Mouse (Mus musculus): ENCODE data around the gene Rhpn2.

The Rhpn2 gene

GRCm38 (mm10) chr7:35347918-35348700, 14.1 kb downstream of the Rhpn2 start:
- DNase-seq (ENCODE audit: low spot score in 2 of 2): no peak

GRCm38 (mm10) chr7:35349022-35349421, 15.1 kb downstream of the Rhpn2 start:
- no peak for DNase-seq (ENCODE audit: low spot score in 2 of 2)

GRCm38 (mm10) chr7:35349886-35350684, 16.1 kb downstream of the Rhpn2 start:
- DNase-seq (ENCODE audit: low spot score in 2 of 2): no peak

GRCm38 (mm10) chr7:35351155-35351554, 17.2 kb downstream of the Rhpn2 start:
- DNase-seq (ENCODE audit: low spot score in 2 of 2): no peak

GRCm38 (mm10) chr7:35353306-35353705, 19.3 kb downstream of the Rhpn2 start:
- DNase-seq (ENCODE audit: low spot score in 2 of 2): no peak

- DNase-seq (ENCODE audit: low spot score in 2 of 2): no peak
Observed at GRCm38 (mm10) chr7:35355303-35355872, 21.4 kb downstream of the Rhpn2 start.

GRCm38 (mm10) chr7:35357621-35358020, 23.7 kb downstream of the Rhpn2 start:
- DNase-seq (ENCODE audit: low spot score in 2 of 2): no peak

- DNase-seq (ENCODE audit: low spot score in 2 of 2): no peak
Observed at GRCm38 (mm10) chr7:35362253-35362652, 28.3 kb downstream of the Rhpn2 start.

GRCm38 (mm10) chr7:35362868-35363267, 28.9 kb downstream of the Rhpn2 start:
- no peak for DNase-seq (ENCODE audit: low spot score in 2 of 2)

GRCm38 (mm10) chr7:35365161-35365910, 31.4 kb downstream of the Rhpn2 start:
- no peak for DNase-seq (ENCODE audit: low spot score in 2 of 2)

- no peak for DNase-seq (ENCODE audit: low spot score in 2 of 2)
Observed at GRCm38 (mm10) chr7:35371096-35371495, 37.1 kb downstream of the Rhpn2 start.

- no peak for DNase-seq (ENCODE audit: low spot score in 2 of 2)
Observed at GRCm38 (mm10) chr7:35372483-35373017, 38.6 kb downstream of the Rhpn2 start.

GRCm38 (mm10) chr7:35373146-35373989, 39.4 kb downstream of the Rhpn2 start:
- DNase-seq (ENCODE audit: low spot score in 2 of 2): no peak

- DNase-seq (ENCODE audit: low spot score in 2 of 2): no peak
Observed at GRCm38 (mm10) chr7:35374265-35374664, 40.3 kb downstream of the Rhpn2 start.

- DNase-seq (ENCODE audit: low spot score in 2 of 2): no peak
Observed at GRCm38 (mm10) chr7:35376623-35377022, 42.7 kb downstream of the Rhpn2 start.

GRCm38 (mm10) chr7:35379492-35380119, 45.6 kb downstream of the Rhpn2 start:
- no peak for DNase-seq (ENCODE audit: low spot score in 2 of 2)

GRCm38 (mm10) chr7:35380351-35380750, 46.4 kb downstream of the Rhpn2 start:
- no peak for DNase-seq (ENCODE audit: low spot score in 2 of 2)

GRCm38 (mm10) chr7:35381861-35382260, 47.9 kb downstream of the Rhpn2 start:
- no peak for DNase-seq (ENCODE audit: low spot score in 2 of 2)

GRCm38 (mm10) chr7:35382706-35383353, 48.9 kb downstream of the Rhpn2 start:
- DNase-seq (ENCODE audit: low spot score in 2 of 2): no peak

- DNase-seq (ENCODE audit: low spot score in 2 of 2): no peak
Observed at GRCm38 (mm10) chr7:35386525-35386952, 52.6 kb downstream of the Rhpn2 start.
